Mouse (Mus musculus): ENCODE data around the gene Utp11. TPM values are rescaled to one million over a fixed set of nuclear protein-coding genes. Genes with fewer than 3 reads are reported as not detected.
"Not testable (repeated sequence)": the region's sequence is repeated elsewhere in the genome, so short reads cannot be mapped to it uniquely, and the experiment has no call there.

The Utp11 gene
- polyA plus RNA-seq, 1 experiment from 2014 or later, result 49.2 TPM

- H3K36me3 ChIP-seq (ENCODE audit: control insufficient read depth, insufficient read depth); H3K9me3 ChIP-seq (replicated peaks; ENCODE audit: control insufficient read depth, low read length); H3K27me3 ChIP-seq (ENCODE audit: control insufficient read depth, insufficient read depth, low read length); H3K4me3 ChIP-seq (ENCODE audit: low read length); H3K9ac ChIP-seq (ENCODE audit: low read length); H3K4me2 ChIP-seq (ENCODE audit: low read depth, low read length); ATAC-seq (replicated peaks; ENCODE audit: extremely low read depth, insufficient read depth, low FRiP score): not testable (repeated sequence)
- H3K4me1 ChIP-seq (ENCODE audit: control insufficient read depth, insufficient read depth, low read length), result peaks cover 41% of the 10 kb centered on the region
- WGBS, result 88% methylated on average over 25 of the region's 25 CpGs
- peak overlapping the region; percentile 96 for H3K27ac ChIP-seq (ENCODE audit: low read length)
Measured at GRCm38 (mm10) chr4:124707381-124708199, 14.2 kb upstream of the Utp11 start.

GRCm38 (mm10) chr4:124705661-124706269 is 12.4 kb upstream of the Utp11 start:
- H3K27me3 ChIP-seq (ENCODE audit: control insufficient read depth, insufficient read depth, low read length), result no peaks in the 10 kb centered on the region
- H3K4me2 ChIP-seq (ENCODE audit: low read depth, low read length), result peak overlapping the region; percentile 10; the same call in 1 of the 2 replicates
- peak overlapping the region; percentile 90 for H3K27ac ChIP-seq (ENCODE audit: low read length)
- no peaks in the 10 kb centered on the region for H3K9me3 ChIP-seq (replicated peaks; ENCODE audit: control insufficient read depth, low read length)
- H3K4me1 ChIP-seq (ENCODE audit: control insufficient read depth, insufficient read depth, low read length), result peaks cover 55% of the 10 kb centered on the region
- no peak for ATAC-seq (replicated peaks; ENCODE audit: extremely low read depth, insufficient read depth, low FRiP score)
- no peaks in the 10 kb centered on the region for H3K36me3 ChIP-seq (ENCODE audit: control insufficient read depth, insufficient read depth)
- H3K4me3 ChIP-seq (ENCODE audit: low read length), result no peak overlapping the region
- H3K9ac ChIP-seq (ENCODE audit: low read length), result no peak overlapping the region
- WGBS, result 73% methylated on average over 23 of the region's 23 CpGs

GRCm38 (mm10) chr4:124704797-124705474 is 11.5 kb upstream of the Utp11 start:
- H3K9me3 ChIP-seq (replicated peaks; ENCODE audit: control insufficient read depth, low read length), result no peaks in the 10 kb centered on the region
- 23% methylated on average over 11 of the region's 11 CpGs for WGBS
- H3K9ac ChIP-seq (ENCODE audit: low read length), result peak overlapping the region; percentile 64
- H3K27ac ChIP-seq (ENCODE audit: low read length), result peak overlapping the region; percentile 90
- no peaks in the 10 kb centered on the region for H3K36me3 ChIP-seq (ENCODE audit: control insufficient read depth, insufficient read depth)
- H3K4me1 ChIP-seq (ENCODE audit: control insufficient read depth, insufficient read depth, low read length), result peaks cover 51% of the 10 kb centered on the region
- no peak overlapping the region for H3K4me3 ChIP-seq (ENCODE audit: low read length)
- 0 out of 2 replicates have a peak, but pooled peaks have one; percentile 1 for ATAC-seq (replicated peaks; ENCODE audit: extremely low read depth, insufficient read depth, low FRiP score)
- H3K4me2 ChIP-seq (ENCODE audit: low read depth, low read length), result peak overlapping the region; percentile 47
- H3K27me3 ChIP-seq (ENCODE audit: control insufficient read depth, insufficient read depth, low read length), result no peaks in the 10 kb centered on the region

- no peaks in the 10 kb centered on the region for H3K27me3 ChIP-seq (ENCODE audit: control insufficient read depth, insufficient read depth, low read length)
- no peaks in the 10 kb centered on the region for H3K9me3 ChIP-seq (replicated peaks; ENCODE audit: control insufficient read depth, low read length)
- H3K4me1 ChIP-seq (ENCODE audit: control insufficient read depth, insufficient read depth, low read length), result peaks cover 49% of the 10 kb centered on the region
- peak overlapping the region; percentile 90 for H3K27ac ChIP-seq (ENCODE audit: low read length)
- no peak for ATAC-seq (replicated peaks; ENCODE audit: extremely low read depth, insufficient read depth, low FRiP score)
- peak overlapping the region; percentile 47 for H3K4me2 ChIP-seq (ENCODE audit: low read depth, low read length)
- 18% methylated on average over 6 of the region's 6 CpGs for WGBS
- peak overlapping the region; percentile 64 for H3K9ac ChIP-seq (ENCODE audit: low read length)
- H3K36me3 ChIP-seq (ENCODE audit: control insufficient read depth, insufficient read depth), result no peaks in the 10 kb centered on the region
- H3K4me3 ChIP-seq (ENCODE audit: low read length), result peak overlapping the region; percentile 7; the same call in 1 of the 2 replicates
Measured at GRCm38 (mm10) chr4:124703881-124704796, 10.7 kb upstream of the Utp11 start.

DNA sequence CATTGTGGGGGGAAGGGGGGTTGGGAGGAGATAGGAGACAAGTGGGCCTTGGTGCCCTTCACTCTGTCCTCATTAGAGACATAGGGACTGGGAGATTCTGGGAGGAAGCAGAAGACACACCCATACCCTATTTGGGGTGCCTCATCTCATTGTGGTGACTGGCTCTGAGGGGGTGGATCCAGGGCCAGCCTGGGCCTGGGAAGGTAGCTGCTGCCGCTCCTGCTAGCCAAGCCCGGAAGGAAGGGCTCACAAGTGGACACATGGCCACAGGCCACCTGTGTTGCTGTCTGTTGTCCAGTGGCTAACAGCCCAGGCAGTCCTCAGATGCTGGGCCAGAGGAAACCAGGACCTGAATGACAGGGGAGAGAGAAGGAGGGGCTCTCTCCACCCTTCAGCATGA is 10.0 kb upstream of the Utp11 start:
- Histone ChIP-seq H3K4me1 (ENCODE audit: control insufficient read depth, insufficient read depth, low read length) (peaks cover 46% of the 10 kb centered on the region), H3K9me3 (replicated peaks; ENCODE audit: control insufficient read depth, low read length) (no peaks in the 10 kb centered on the region), H3K27me3 (ENCODE audit: control insufficient read depth, insufficient read depth, low read length) (no peaks in the 10 kb centered on the region), H3K4me3 (ENCODE audit: low read length) (peak overlapping the region; percentile 10; the same call in 1 of the 2 replicates), H3K9ac (ENCODE audit: low read length) (0 out of 2 replicates have a peak overlapping the region, but pooled peaks have one; percentile 0), H3K4me2 (ENCODE audit: low read depth, low read length) (peak overlapping the region; percentile 47), H3K27ac (ENCODE audit: low read length) (peak overlapping the region; percentile 90), H3K36me3 (ENCODE audit: control insufficient read depth, insufficient read depth) (no peaks in the 10 kb centered on the region)
- 24% methylated on average over 2 of the region's 2 CpGs for WGBS
- no peak for ATAC-seq (replicated peaks; ENCODE audit: extremely low read depth, insufficient read depth, low FRiP score)

GRCm38 (mm10) chr4:124701916-124702315 is 8.5 kb upstream of the Utp11 start:
- Histone ChIP-seq H3K9ac (ENCODE audit: low read length) (peak overlapping the region; percentile 93), H3K36me3 (ENCODE audit: control insufficient read depth, insufficient read depth) (no peaks in the 10 kb centered on the region), H3K27me3 (ENCODE audit: control insufficient read depth, insufficient read depth, low read length) (no peaks in the 10 kb centered on the region), H3K27ac (ENCODE audit: low read length) (peak overlapping the region; percentile 87), H3K4me1 (ENCODE audit: control insufficient read depth, insufficient read depth, low read length) (peaks cover 44% of the 10 kb centered on the region), H3K9me3 (replicated peaks; ENCODE audit: control insufficient read depth, low read length) (no peaks in the 10 kb centered on the region), H3K4me3 (ENCODE audit: low read length) (peak overlapping the region; percentile 92), H3K4me2 (ENCODE audit: low read depth, low read length) (peak overlapping the region; percentile 89)
- WGBS, result 26% methylated on average over 5 of the region's 5 CpGs
- ATAC-seq (replicated peaks; ENCODE audit: extremely low read depth, insufficient read depth, low FRiP score), result no peak

DNA sequence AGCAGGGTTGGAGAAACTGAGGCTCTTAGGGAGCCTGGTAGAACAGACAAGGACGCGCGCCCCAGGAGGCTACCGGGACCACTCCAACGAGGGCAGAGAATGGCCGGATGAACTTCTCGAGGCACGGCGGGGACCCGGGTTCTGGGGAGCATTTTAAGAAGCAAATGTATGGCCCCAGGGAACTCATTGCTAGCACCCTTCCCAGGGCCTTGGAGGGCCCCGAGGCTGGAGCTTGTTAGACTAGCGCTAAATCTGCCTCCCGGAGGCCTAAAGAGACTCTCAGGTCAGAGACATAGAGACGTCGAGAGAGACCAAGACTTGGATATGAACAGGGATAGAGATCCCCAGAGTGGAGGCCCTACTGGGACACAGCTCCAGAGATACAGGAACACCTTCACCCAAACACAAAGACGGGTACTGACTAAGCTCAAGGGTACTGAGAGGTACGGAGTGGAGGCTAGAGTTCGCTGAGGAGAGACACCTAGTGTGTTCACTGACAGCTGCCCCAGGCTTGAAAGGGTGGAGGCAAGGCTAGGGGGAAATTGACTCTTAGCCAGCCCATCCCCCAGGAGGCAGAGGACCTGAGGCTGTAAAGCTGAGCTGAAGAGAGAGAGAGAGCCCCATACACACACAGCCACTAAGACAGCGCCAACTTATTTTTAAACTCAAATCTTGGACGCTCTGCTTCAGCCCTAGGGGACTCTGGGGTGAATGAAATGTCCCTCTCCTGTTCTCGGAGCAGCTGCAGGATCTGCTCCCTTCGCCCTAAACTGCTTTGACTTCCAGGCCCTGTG is 7.8 kb upstream of the Utp11 start:
- no peaks in the 10 kb centered on the region for H3K27me3 ChIP-seq (ENCODE audit: control insufficient read depth, insufficient read depth, low read length)
- H3K36me3 ChIP-seq (ENCODE audit: control insufficient read depth, insufficient read depth), result no peaks in the 10 kb centered on the region
- WGBS, result 1% methylated on average over 22 of the region's 22 CpGs
- peak overlapping the region; percentile 92 for H3K4me3 ChIP-seq (ENCODE audit: low read length)
- ATAC-seq (replicated peaks; ENCODE audit: extremely low read depth, insufficient read depth, low FRiP score), result peak; percentile 41
- H3K27ac ChIP-seq (ENCODE audit: low read length), result peak overlapping the region; percentile 87
- H3K4me1 ChIP-seq (ENCODE audit: control insufficient read depth, insufficient read depth, low read length), result peaks cover 44% of the 10 kb centered on the region
- peak overlapping the region; percentile 93 for H3K9ac ChIP-seq (ENCODE audit: low read length)
- H3K4me2 ChIP-seq (ENCODE audit: low read depth, low read length), result peak overlapping the region; percentile 89
- no peaks in the 10 kb centered on the region for H3K9me3 ChIP-seq (replicated peaks; ENCODE audit: control insufficient read depth, low read length)
